Mouse (Mus musculus): Measurements from ENCODE around the gene Prtn3. TPM values are rescaled to one million over a fixed set of nuclear protein-coding genes. Genes with fewer than 3 reads are reported as not detected.

Prtn3 gene
- total RNA-seq (2015): 3,382 and 3,510 TPM in 2 replicates
- total RNA-seq (2017): 738 and 1,001 TPM in 2 replicates

GRCm38 (mm10) chr10:79874290-79874862 lies at the start of gene Prtn3, which contains the start of gene Plppr3:
TSS of gene Prtn3 (plus strand) at chr10:79874476.
TSS of gene Plppr3 (minus strand) at chr10:79874634.
- peak; percentile 28 for ATAC-seq (replicated peaks; ENCODE audit: poor library complexity)

DNA sequence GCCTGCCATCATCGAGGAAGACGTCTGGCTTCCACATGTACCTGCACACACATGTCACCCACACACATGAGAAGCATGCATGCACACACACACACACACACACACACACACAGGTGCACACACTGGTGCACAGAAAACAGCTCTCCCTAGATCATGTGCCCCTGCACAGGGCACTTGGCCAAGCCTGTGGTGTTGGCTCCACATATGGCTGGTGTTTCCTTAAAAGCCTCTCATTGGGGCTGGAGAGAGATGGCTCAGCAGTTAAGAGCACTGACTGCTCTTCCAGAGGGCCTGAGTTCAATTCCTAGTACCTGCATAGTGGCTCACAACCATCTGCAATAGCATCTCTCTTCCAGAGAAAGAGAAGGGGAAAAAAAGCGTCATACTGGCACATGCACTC lies 42.7 kb upstream of the Prtn3 start:
- ATAC-seq (replicated peaks; ENCODE audit: poor library complexity): peak; percentile 40; the same call in 1 of the 2 replicates

- ATAC-seq (replicated peaks; ENCODE audit: poor library complexity): peak; percentile 27; the same call in 1 of the 2 replicates
Measured at GRCm38 (mm10) chr10:79832026-79832785, 42.1 kb upstream of the Prtn3 start.

DNA sequence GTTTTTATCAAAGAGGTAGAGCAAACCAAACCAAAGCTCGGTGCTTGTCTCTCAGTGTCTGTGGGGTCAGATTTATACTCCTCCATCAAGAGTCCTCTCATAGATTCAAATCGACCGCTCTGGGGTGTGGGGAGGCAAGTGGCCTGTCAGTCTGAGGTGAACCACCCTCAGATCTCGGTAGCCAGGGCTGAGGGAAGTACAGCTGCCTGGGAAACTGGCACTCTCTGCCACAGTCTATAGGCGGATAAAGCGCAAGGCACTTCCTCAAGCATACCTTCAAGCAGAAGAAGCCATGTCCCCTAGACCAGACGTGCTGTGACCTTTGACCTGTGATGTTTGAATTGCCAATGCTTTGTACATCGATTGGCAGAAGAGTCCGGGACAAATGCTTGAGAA lies 41.5 kb upstream of the Prtn3 start:
- ATAC-seq (replicated peaks; ENCODE audit: poor library complexity): peak; percentile 50

DNA sequence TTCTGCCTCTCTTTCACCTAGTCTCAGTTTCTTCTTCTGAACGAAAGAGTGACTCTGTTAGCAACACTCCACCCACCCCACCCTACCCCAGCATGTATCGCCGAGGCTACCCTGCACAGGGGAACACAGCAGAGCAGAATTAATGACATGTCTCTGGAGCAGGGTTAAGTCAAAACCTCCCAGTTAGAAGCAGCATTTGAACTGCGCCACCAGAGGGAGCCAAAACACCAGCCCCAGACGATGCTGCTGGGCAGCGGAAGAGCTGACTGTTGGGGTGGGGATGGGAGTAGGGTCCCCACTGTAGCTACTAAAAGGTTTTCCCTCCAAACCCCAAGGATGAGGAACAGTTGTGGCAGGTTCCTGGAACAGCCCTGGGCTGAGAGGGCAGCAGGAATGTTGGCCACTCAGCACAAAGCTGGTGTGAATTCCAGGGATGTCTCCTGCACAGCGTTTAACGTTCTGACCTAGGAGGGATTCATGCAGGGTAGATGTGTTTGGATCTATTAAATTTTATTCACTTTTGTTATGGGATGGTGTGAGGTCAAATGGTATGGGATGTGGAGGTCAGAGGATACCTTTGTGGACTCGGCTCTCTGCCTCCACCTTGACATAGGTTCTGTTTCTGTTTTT lies 39.4 kb upstream of the Prtn3 start:
- ATAC-seq (replicated peaks; ENCODE audit: poor library complexity): peak; percentile 72

DNA sequence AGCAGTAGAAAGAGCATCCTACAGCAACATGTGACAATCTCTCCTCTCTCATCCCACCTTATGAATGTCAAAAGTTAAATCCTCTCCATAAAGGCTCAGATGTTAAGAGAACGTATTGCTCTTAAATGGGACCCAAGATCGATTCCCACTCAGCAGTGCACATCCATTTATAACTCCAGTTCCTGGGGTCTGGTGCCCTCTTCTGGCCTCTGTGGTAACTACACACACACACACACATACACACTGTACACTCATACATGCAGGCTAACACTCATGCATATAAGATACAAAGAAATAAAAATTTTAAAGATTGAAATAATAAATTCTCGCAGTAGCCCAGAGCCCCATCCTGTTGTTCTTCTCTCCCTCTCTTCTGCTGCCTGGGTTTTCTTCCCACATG lies 37.4 kb upstream of the Prtn3 start:
- no peak for ATAC-seq (replicated peaks; ENCODE audit: poor library complexity)

DNA sequence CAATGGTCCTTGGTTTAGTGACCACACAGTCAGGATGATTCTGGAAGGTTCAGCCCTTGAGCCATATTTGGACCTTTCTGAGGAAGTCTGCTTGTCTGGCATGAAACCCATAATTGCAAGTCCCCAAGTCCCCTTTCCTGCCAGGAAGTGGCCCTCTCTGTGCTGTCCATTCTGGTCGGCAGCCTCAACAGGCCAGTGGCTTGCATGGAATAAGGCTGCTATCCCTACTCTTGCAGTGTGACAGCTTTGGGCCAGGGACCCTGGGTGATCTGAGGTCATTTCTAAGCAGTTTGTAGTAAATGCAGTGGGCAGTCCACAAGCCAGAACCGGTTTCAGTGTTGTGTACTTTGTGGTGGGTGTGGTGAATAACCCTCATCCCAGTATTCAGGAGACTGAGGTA lies 36.1 kb upstream of the Prtn3 start:
- ATAC-seq (replicated peaks; ENCODE audit: poor library complexity): no peak

- ATAC-seq (replicated peaks; ENCODE audit: poor library complexity): peak; percentile 29; the same call in 1 of the 2 replicates
Measured at GRCm38 (mm10) chr10:79840091-79840490, 34.2 kb upstream of the Prtn3 start.

- peak; percentile 75 for ATAC-seq (replicated peaks; ENCODE audit: poor library complexity)
Measured at GRCm38 (mm10) chr10:79840644-79841551, 33.4 kb upstream of the Prtn3 start.

GRCm38 (mm10) chr10:79842322-79842721 lies 32.0 kb upstream of the Prtn3 start:
- no peak for ATAC-seq (replicated peaks; ENCODE audit: poor library complexity)

- no peak for ATAC-seq (replicated peaks; ENCODE audit: poor library complexity)
Measured at GRCm38 (mm10) chr10:79843476-79843875, 30.8 kb upstream of the Prtn3 start.

GRCm38 (mm10) chr10:79846553-79846952 lies 27.7 kb upstream of the Prtn3 start:
- no peak for ATAC-seq (replicated peaks; ENCODE audit: poor library complexity)

DNA sequence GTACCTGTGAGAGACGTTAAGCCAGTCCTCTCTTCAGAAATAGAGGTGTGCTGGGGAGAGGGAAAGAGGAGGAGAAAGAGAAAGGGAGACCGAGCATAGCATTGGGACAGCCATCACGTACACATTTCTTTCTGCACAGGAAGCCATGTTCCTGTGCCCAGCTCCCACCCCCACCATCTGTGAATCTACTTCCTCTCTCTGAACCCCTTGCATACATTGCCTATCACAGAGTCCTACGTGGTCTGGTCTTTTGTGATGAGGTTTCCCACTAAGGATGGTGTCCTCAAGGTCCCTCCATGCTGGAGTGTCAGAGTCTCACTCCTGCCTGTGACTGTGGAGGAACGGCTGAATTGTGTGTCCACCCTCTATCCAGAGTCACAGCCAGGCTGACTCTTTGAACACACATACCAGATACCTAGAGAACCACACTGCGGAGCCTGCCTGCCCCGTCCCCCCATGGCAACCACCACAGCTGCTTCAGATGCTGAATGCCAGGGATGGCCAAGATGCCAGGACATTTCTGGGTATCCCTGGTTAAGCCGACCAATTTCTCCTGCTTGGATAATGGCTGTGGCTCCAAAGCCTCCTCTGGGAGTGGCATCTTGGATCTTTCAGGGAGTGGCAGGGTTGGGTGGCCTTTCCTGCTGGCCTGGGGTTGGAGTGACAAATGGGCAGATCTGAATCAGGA lies 24.2 kb upstream of the Prtn3 start:
- no peak for ATAC-seq (replicated peaks; ENCODE audit: poor library complexity)

DNA sequence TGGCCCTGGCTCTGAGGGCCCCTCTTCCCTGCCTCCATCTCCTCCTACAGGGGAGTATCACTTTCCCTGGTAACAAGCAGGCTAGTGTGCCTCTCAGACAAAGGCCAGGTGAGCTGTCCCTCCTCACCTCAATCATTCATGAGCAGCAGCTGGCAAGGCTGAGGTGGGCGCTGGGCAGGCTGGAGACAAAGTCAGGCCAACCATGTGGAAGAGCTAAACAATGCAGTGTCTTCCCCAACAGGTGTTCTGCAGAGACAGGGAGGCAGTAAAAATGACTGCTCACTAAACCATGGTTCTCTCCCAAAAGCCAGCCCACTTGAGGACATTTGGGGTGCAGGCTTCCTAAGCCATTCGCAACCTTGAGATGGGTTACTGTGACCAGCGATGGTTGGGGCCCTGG lies 22.6 kb upstream of the Prtn3 start:
- no peak for ATAC-seq (replicated peaks; ENCODE audit: poor library complexity)

DNA sequence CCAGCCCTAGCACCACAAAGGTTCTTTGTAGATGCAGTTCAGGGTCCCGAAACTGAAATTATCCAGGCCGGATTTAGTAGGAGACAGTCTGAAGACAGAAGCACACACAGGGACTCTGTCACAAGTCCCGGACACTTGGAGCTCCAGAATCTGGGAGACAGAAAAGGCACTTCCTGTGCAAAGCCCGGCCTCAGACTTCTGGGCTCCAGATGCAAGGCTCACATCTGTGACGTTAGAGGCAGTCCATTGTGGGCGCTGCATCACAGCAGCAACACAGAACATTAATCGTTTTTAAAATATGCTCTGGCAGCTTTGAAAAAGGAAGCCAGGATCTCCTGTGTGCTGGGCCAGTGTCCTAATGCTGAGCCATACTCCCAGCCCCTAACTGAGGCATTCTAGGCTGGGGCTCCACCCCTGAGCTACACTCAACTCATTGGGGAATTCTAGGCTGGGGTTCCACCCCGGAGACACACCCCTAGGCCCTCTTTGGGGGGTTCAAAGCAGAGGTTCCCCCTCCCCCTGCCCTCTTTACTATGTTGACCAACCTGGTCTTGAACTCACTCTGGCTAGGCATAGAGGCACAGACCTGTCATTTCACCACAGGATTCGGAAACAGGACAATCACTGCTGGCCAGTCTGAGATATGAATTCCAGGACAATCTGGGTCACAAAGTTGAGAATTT lies 22.0 kb upstream of the Prtn3 start:
- ATAC-seq (replicated peaks; ENCODE audit: poor library complexity): no peak

DNA sequence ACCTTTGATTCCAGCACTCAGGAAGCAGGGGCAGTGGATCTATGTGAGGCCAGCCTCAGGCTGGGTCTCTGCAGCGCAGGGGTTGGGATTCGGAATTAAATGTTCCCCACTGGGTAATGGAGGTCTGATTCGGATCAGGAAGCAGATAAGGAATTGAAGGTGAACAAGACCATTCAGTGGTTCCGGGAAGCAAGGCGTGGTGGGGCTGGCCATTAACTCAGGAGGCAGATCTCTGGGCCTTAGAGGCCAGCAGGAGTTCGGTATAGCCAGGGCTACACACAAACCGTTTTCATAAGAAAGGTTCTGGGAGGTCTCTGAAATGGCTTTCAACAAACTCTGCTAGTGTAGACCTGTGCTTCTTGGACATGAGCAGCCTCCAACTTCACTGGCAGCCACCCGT lies 21.4 kb upstream of the Prtn3 start:
- no peak for ATAC-seq (replicated peaks; ENCODE audit: poor library complexity)

DNA sequence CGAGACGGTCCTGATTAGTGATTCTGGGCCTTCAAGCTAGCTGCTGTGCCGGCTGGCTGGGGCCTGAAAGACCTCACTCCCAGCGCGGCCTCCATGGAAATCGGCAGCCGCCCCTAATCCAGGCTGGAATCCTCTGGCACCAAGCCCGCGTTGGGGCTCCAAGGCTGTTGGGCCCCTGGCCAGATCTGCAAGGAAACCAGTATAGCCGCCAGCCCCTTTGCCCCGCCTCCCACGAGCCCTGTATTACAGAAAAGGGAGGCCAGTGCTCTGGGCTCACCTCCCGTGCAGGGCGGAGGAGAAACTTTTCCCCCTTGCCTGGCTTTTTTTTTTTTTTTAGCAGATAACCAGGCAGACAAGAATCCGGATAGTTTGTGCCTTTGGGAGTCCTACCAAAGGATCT lies 20.9 kb upstream of the Prtn3 start:
- 0 out of 2 replicates have a peak, but pooled peaks have one; percentile 5 for ATAC-seq (replicated peaks; ENCODE audit: poor library complexity)

- peak; percentile 76 for ATAC-seq (replicated peaks; ENCODE audit: poor library complexity)
Measured at GRCm38 (mm10) chr10:79853860-79854795, 20.1 kb upstream of the Prtn3 start, which contains the start of gene Ptbp1. TSS of gene Ptbp1 (plus strand) at chr10:79854427.
